Mouse (Mus musculus): ENCODE data around the gene H2-DMa.
A peak's percentile ranks its signal among the peaks of the same experiment; 100 is the strongest.

Gene H2-DMa

GRCm38 (mm10) chr17:34165033-34165730 is 45.8 kb downstream of the H2-DMa start:
- peak in 1 of 2 experiments; percentile 40 for DNase-seq

GRCm38 (mm10) chr17:34169279-34169678 is 49.9 kb downstream of the H2-DMa start:
- DNase-seq, result peak in 1 of 2 experiments; percentile 45

- DNase-seq, result no peak
These were observed 51.1 kb downstream of the H2-DMa start for GRCm38 (mm10) chr17:34170487-34170876.

- peak; percentile 81 to 89 for DNase-seq
These were observed 51.6 kb downstream of the H2-DMa start for GRCm38 (mm10) chr17:34170877-34171498.

GRCm38 (mm10) chr17:34172528-34172927 is 53.2 kb downstream of the H2-DMa start:
- DNase-seq, result peak in 1 of 2 experiments; percentile 29

- no peak for DNase-seq
These were observed 54.7 kb downstream of the H2-DMa start for GRCm38 (mm10) chr17:34174075-34174474.

- DNase-seq, result no peak
These were observed 57.8 kb downstream of the H2-DMa start for GRCm38 (mm10) chr17:34177179-34177578.

- DNase-seq, result no peak
These were observed 59.7 kb downstream of the H2-DMa start for GRCm38 (mm10) chr17:34179019-34179418.

GRCm38 (mm10) chr17:34179913-34180859 is 60.8 kb downstream of the H2-DMa start:
- no peak for DNase-seq

GRCm38 (mm10) chr17:34183564-34184219 is 64.4 kb downstream of the H2-DMa start:
- DNase-seq, result no peak

- no peak for DNase-seq
These were observed 66.2 kb downstream of the H2-DMa start for GRCm38 (mm10) chr17:34185526-34185925.

- no peak for DNase-seq
These were observed 67.5 kb downstream of the H2-DMa start for GRCm38 (mm10) chr17:34186885-34187260.

GRCm38 (mm10) chr17:34187261-34187916 is 68.0 kb downstream of the H2-DMa start, which contains the start of the genes Tap1 and Psmb9:
Gene Tap1 (plus strand): TSS chr17:34187553.
Gene Psmb9 (minus strand): TSS chr17:34187764.
- peak; percentile 99 to 100 for DNase-seq

- peak in 1 of 2 experiments; percentile 60 for DNase-seq
These were observed 68.7 kb downstream of the H2-DMa start for GRCm38 (mm10) chr17:34188010-34188409.
